Mouse (Mus musculus): ENCODE data around the gene 1110051M20Rik. TPM values are rescaled to one million over a fixed set of nuclear protein-coding genes. Genes with fewer than 3 reads are reported as not detected.

1110051M20Rik gene
- polyA plus RNA-seq, 1 experiment from 2014 or later, result 27.0 TPM

- Histone ChIP-seq H3K9ac (replicated peaks; ENCODE audit: low read depth) (no peak overlapping the region), H3K27ac (ENCODE audit: low read length) (no peak overlapping the region), H3K9me3 (ENCODE audit: low read length) (no peaks in the 10 kb centered on the region), H3K4me2 (replicated peaks; ENCODE audit: low read depth, low read length) (no peak overlapping the region), H3K36me3 (ENCODE audit: insufficient read depth, low read length) (peaks cover 58% of the 10 kb centered on the region), H3K27me3 (replicated peaks; ENCODE audit: insufficient read depth, low read length) (no peaks in the 10 kb centered on the region), H3K4me3 (ENCODE audit: low read depth, low read length) (no peak overlapping the region), H3K4me1 (ENCODE audit: insufficient read depth, low read depth, low read length) (no peaks in the 10 kb centered on the region)
- WGBS, result 52% methylated on average over 6 of the region's 6 CpGs
- TF ChIP-seq EP300 (IDR thresholded peaks at IDR 0.05), result 0 out of 2 replicates have a peak, but pooled peaks have one; percentile 22
- peak; percentile 89 for TF ChIP-seq CTCF (IDR thresholded peaks at IDR 0.05)
- peak; percentile 90 for DNase-seq (ENCODE audit: low spot score)
- peak; percentile 72 for ATAC-seq
Measured at GRCm38 (mm10) chr2:91480805-91481514, 36.5 kb upstream of the 1110051M20Rik start.

GRCm38 (mm10) chr2:91480399-91480801, 35.9 kb upstream of the 1110051M20Rik start:
- TF ChIP-seq EP300 (IDR thresholded peaks at IDR 0.05) (no peak), CTCF (IDR thresholded peaks at IDR 0.05) (no peak)
- no peaks in the 10 kb centered on the region for H3K9me3 ChIP-seq (ENCODE audit: low read length)
- DNase-seq (ENCODE audit: low spot score), result no peak
- no peaks in the 10 kb centered on the region for H3K4me1 ChIP-seq (ENCODE audit: insufficient read depth, low read depth, low read length)
- no peaks in the 10 kb centered on the region for H3K27me3 ChIP-seq (replicated peaks; ENCODE audit: insufficient read depth, low read length)
- ATAC-seq, result no peak
- H3K36me3 ChIP-seq (ENCODE audit: insufficient read depth, low read length), result peaks cover 56% of the 10 kb centered on the region
- no peak overlapping the region for H3K4me3 ChIP-seq (ENCODE audit: low read depth, low read length)
- WGBS, result 93% methylated on average over 9 of the region's 9 CpGs
- H3K9ac ChIP-seq (replicated peaks; ENCODE audit: low read depth), result no peak overlapping the region
- no peak overlapping the region for H3K27ac ChIP-seq (ENCODE audit: low read length)
- no peak overlapping the region for H3K4me2 ChIP-seq (replicated peaks; ENCODE audit: low read depth, low read length)

- 71% methylated on average over 7 of the region's 7 CpGs for WGBS
- no peak overlapping the region for H3K27ac ChIP-seq (ENCODE audit: low read length)
Measured at GRCm38 (mm10) chr2:91476841-91477240, 32.3 kb upstream of the 1110051M20Rik start.

GRCm38 (mm10) chr2:91476251-91476661, 31.8 kb upstream of the 1110051M20Rik start:
- H3K27ac ChIP-seq (ENCODE audit: low read length), result no peak overlapping the region
- no peaks in the 10 kb centered on the region for H3K9me3 ChIP-seq (ENCODE audit: low read length)
- H3K4me1 ChIP-seq (ENCODE audit: insufficient read depth, low read depth, low read length), result no peaks in the 10 kb centered on the region
- H3K4me2 ChIP-seq (replicated peaks; ENCODE audit: low read depth, low read length), result no peak overlapping the region
- no peak overlapping the region for H3K4me3 ChIP-seq (ENCODE audit: low read depth, low read length)
- H3K9ac ChIP-seq (replicated peaks; ENCODE audit: low read depth), result no peak overlapping the region
- H3K27me3 ChIP-seq (replicated peaks; ENCODE audit: insufficient read depth, low read length), result no peaks in the 10 kb centered on the region
- TF ChIP-seq CTCF (IDR thresholded peaks at IDR 0.05) (no peak), EP300 (IDR thresholded peaks at IDR 0.05) (no peak)
- whole genome bisulfite sequencing, result 48% methylated on average over 17 of the region's 17 CpGs
- DNase-seq (ENCODE audit: low spot score), result no peak
- peak; percentile 22; the same call in 1 of the 2 replicates for ATAC-seq
- H3K36me3 ChIP-seq (ENCODE audit: insufficient read depth, low read length), result peaks cover 56% of the 10 kb centered on the region; the same call in 1 of the 2 replicates

More at GRCm38 (mm10) chr2:91476841-91477240, 32.3 kb upstream of the 1110051M20Rik start:
- DNase-seq (ENCODE audit: low spot score) (no peak), ATAC-seq (no peak)
- Histone ChIP-seq H3K9ac (replicated peaks; ENCODE audit: low read depth) (no peak overlapping the region), H3K36me3 (ENCODE audit: insufficient read depth, low read length) (peaks cover 56% of the 10 kb centered on the region; the same call in 1 of the 2 replicates), H3K4me1 (ENCODE audit: insufficient read depth, low read depth, low read length) (no peaks in the 10 kb centered on the region), H3K27me3 (replicated peaks; ENCODE audit: insufficient read depth, low read length) (no peaks in the 10 kb centered on the region), H3K9me3 (ENCODE audit: low read length) (no peaks in the 10 kb centered on the region), H3K4me2 (replicated peaks; ENCODE audit: low read depth, low read length) (no peak overlapping the region), H3K4me3 (ENCODE audit: low read depth, low read length) (no peak overlapping the region)
- no peak for TF ChIP-seq CTCF (IDR thresholded peaks at IDR 0.05)
- TF ChIP-seq EP300 (IDR thresholded peaks at IDR 0.05), result no peak

GRCm38 (mm10) chr2:91475791-91476190, 31.3 kb upstream of the 1110051M20Rik start:
- Histone ChIP-seq H3K9me3 (ENCODE audit: low read length) (no peaks in the 10 kb centered on the region), H3K4me2 (replicated peaks; ENCODE audit: low read depth, low read length) (no peak overlapping the region), H3K4me3 (ENCODE audit: low read depth, low read length) (no peak overlapping the region), H3K27ac (ENCODE audit: low read length) (no peak overlapping the region), H3K4me1 (ENCODE audit: insufficient read depth, low read depth, low read length) (no peaks in the 10 kb centered on the region), H3K36me3 (ENCODE audit: insufficient read depth, low read length) (peaks cover 56% of the 10 kb centered on the region; the same call in 1 of the 2 replicates), H3K27me3 (replicated peaks; ENCODE audit: insufficient read depth, low read length) (no peaks in the 10 kb centered on the region), H3K9ac (replicated peaks; ENCODE audit: low read depth) (no peak overlapping the region)
- DNase-seq (ENCODE audit: low spot score), result no peak
- no peak for TF ChIP-seq EP300 (IDR thresholded peaks at IDR 0.05)
- TF ChIP-seq CTCF (IDR thresholded peaks at IDR 0.05), result no peak
- no peak for ATAC-seq
- 57% methylated on average over 7 of the region's 7 CpGs for WGBS

GRCm38 (mm10) chr2:91474358-91474757, 29.9 kb upstream of the 1110051M20Rik start:
- Histone ChIP-seq H3K9me3 (ENCODE audit: low read length) (no peaks in the 10 kb centered on the region), H3K4me2 (replicated peaks; ENCODE audit: low read depth, low read length) (no peak overlapping the region), H3K9ac (replicated peaks; ENCODE audit: low read depth) (no peak overlapping the region), H3K27me3 (replicated peaks; ENCODE audit: insufficient read depth, low read length) (no peaks in the 10 kb centered on the region), H3K4me3 (ENCODE audit: low read depth, low read length) (no peak overlapping the region), H3K4me1 (ENCODE audit: insufficient read depth, low read depth, low read length) (no peaks in the 10 kb centered on the region), H3K27ac (ENCODE audit: low read length) (no peak overlapping the region), H3K36me3 (ENCODE audit: insufficient read depth, low read length) (peaks cover 52% of the 10 kb centered on the region; the same call in 1 of the 2 replicates)
- WGBS, result 55% methylated on average over 12 of the region's 12 CpGs
- no peak for TF ChIP-seq EP300 (IDR thresholded peaks at IDR 0.05)
- no peak for TF ChIP-seq CTCF (IDR thresholded peaks at IDR 0.05)
- DNase-seq (ENCODE audit: low spot score), result peak; percentile 76
- ATAC-seq, result peak; percentile 87

Data from lung, postnatal 0 days (tissue).